Mouse (Mus musculus): ENCODE measurements around the gene Pidd1. TPM values are rescaled to one million over a fixed set of nuclear protein-coding genes. Genes with fewer than 3 reads are reported as not detected.

The Pidd1 gene
- polyA plus RNA-seq (2015; fragmentation: Nextera tagmentation; extraction: Ambion mirVana): 10.9 and 13.4 TPM in 2 replicates

DNA sequence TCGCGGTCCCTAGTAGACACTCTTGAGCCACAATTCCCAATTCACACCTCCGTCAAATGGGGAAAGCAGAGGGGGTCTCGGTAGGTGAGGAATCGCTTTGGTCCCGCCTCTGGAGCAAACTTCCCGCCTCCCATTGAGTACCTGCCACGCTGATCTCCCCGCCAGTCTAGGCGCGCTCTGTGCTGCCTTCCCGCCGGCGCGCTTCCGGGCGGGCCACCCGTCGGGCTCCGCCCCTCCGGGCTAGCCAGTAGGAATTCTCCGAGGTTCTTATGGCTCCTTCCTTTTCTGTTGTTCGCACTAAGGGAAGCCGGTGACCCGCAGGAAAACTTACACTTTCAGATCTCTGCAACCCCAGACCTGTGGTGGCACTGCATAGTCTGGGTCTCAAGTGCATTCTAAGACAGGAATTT, at the start of gene Pidd1:
Gene Pidd1 (minus strand): TSS at position 198 of the 410 bp plus-strand sequence.
- Histone ChIP-seq H3K9ac (peak within 1 kb of the TSS; percentile 69), H3K4me1 (peaks cover 47% of the 10 kb centered on the region), H3K27ac (peak within 1 kb of the TSS; percentile 63), H3K4me2 (peak within 1 kb of the TSS; percentile 79), H3K4me3 (peak within 1 kb of the TSS; percentile 45), H3K9me3 (replicated peaks) (no peaks in the 10 kb centered on the region), H3K27me3 (no peaks in the 10 kb centered on the region), H3K36me3 (ENCODE audit: poor library complexity, severe bottlenecking) (peaks cover 33% of the 10 kb centered on the region)
- under 1% methylated on average over 25 of the region's 25 CpGs for WGBS
- peak; percentile 34; the same call in 1 of the 2 replicates for ATAC-seq

DNA sequence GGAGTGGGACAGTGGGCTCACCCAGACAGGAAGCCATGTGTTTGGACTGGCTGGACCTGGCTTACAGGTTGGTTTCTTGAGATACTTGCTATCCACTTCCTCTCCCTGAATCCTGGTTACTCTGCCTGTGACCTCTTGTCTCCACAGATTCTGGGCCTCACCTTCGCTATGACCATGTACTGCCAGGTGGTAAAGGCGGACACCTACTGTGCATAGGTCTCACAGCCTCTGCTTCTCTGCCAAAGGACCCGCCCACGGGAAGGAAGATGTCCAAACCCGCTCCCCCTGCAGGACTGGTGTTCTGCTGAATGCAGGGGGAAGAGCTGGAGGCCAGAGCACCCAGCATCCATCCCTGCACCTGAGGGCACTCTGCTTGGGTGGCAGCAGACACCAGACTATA, 48.9 kb upstream of the Pidd1 start:
- H3K9ac ChIP-seq: no peak overlapping the region
- no peak overlapping the region for H3K4me2 ChIP-seq
- H3K36me3 ChIP-seq (ENCODE audit: poor library complexity, severe bottlenecking): peaks cover 34% of the 10 kb centered on the region
- ATAC-seq: no peak
- H3K4me3 ChIP-seq: no peak overlapping the region
- no peak overlapping the region for H3K27ac ChIP-seq
- no peaks in the 10 kb centered on the region for H3K4me1 ChIP-seq
- H3K9me3 ChIP-seq (replicated peaks): no peaks in the 10 kb centered on the region
- H3K27me3 ChIP-seq: no peaks in the 10 kb centered on the region
- 84% methylated on average over 5 of the region's 5 CpGs for WGBS

DNA sequence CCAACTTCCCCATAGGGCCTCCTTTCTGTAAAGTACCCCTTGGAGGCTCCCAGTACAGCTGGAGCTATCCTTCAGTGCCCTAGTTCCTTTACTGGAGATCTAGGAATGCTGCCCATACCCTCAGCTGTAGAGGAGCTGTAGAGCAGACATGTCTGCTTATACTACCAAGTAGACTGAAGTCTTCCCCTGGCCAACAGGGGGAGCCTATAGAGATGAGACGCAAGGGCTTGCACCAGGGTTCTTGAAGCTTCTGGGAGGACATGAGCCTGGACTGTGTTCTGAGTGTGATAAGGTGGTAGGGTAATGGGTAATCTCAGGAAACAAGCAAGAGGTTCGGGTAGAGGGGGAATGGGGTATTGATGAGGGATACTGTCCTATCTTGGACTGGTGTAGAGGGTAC, 47.3 kb upstream of the Pidd1 start:
- H3K4me1 ChIP-seq: no peaks in the 10 kb centered on the region
- no peak overlapping the region for H3K27ac ChIP-seq
- H3K36me3 ChIP-seq (ENCODE audit: poor library complexity, severe bottlenecking): peaks cover 34% of the 10 kb centered on the region
- no peaks in the 10 kb centered on the region for H3K27me3 ChIP-seq
- WGBS: 83% methylated on average over 2 of the region's 2 CpGs
- H3K4me2 ChIP-seq: no peak overlapping the region
- H3K9ac ChIP-seq: no peak overlapping the region
- H3K4me3 ChIP-seq: no peak overlapping the region
- no peak for ATAC-seq
- no peaks in the 10 kb centered on the region for H3K9me3 ChIP-seq (replicated peaks)

- Histone ChIP-seq H3K36me3 (ENCODE audit: poor library complexity, severe bottlenecking) (0 out of 2 replicates have a peak, but pooled peaks cover 8% of the 10 kb centered on the region), H3K4me1 (peaks cover 12% of the 10 kb centered on the region), H3K9me3 (replicated peaks) (no peaks in the 10 kb centered on the region), H3K27ac (no peak overlapping the region), H3K4me2 (no peak overlapping the region), H3K27me3 (peaks cover 14% of the 10 kb centered on the region), H3K4me3 (no peak overlapping the region), H3K9ac (no peak overlapping the region)
- ATAC-seq: no peak
- 90% methylated on average over 7 of the region's 7 CpGs for WGBS
These were observed 43.3 kb upstream of the Pidd1 start for GRCm38 (mm10) chr7:141487141-141487540.

DNA sequence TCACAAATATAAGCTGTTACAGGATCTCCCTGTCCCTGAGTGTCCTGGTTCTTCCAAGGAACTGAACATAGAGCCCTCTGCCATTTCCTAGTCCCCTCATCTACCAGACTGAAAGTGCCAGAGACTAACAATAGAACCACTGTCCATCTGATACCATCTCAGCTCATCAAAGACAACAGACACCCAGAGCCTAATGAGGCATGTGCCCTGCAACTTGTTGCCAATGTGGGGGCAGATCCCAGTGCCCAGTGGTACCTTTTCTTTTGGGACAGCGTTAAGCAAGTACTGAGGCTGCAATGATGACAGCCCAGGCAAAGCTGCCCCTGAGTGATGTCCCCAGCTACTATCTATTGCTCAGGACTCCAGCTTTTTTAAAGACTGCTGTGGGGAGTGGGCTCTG, 42.4 kb upstream of the Pidd1 start:
- H3K9ac ChIP-seq: no peak overlapping the region
- H3K27me3 ChIP-seq: peaks cover 18% of the 10 kb centered on the region
- peaks cover 19% of the 10 kb centered on the region for H3K4me1 ChIP-seq
- H3K4me3 ChIP-seq: no peak overlapping the region
- H3K9me3 ChIP-seq (replicated peaks): no peaks in the 10 kb centered on the region
- ATAC-seq: no peak
- WGBS: 84% methylated on average over 1 of the region's 1 CpGs
- no peaks in the 10 kb centered on the region for H3K36me3 ChIP-seq (ENCODE audit: poor library complexity, severe bottlenecking)
- no peak overlapping the region for H3K4me2 ChIP-seq
- H3K27ac ChIP-seq: no peak overlapping the region

GRCm38 (mm10) chr7:141485606-141486005, 41.8 kb upstream of the Pidd1 start:
- no peaks in the 10 kb centered on the region for H3K36me3 ChIP-seq (ENCODE audit: poor library complexity, severe bottlenecking)
- H3K27me3 ChIP-seq: peaks cover 18% of the 10 kb centered on the region
- no peak overlapping the region for H3K27ac ChIP-seq
- WGBS: 89% methylated on average over 2 of the region's 2 CpGs
- H3K9ac ChIP-seq: 0 out of 2 replicates have a peak overlapping the region, but pooled peaks have one; percentile 2
- no peak for ATAC-seq
- H3K9me3 ChIP-seq (replicated peaks): no peaks in the 10 kb centered on the region
- peaks cover 25% of the 10 kb centered on the region for H3K4me1 ChIP-seq
- H3K4me3 ChIP-seq: no peak overlapping the region
- H3K4me2 ChIP-seq: no peak overlapping the region

DNA sequence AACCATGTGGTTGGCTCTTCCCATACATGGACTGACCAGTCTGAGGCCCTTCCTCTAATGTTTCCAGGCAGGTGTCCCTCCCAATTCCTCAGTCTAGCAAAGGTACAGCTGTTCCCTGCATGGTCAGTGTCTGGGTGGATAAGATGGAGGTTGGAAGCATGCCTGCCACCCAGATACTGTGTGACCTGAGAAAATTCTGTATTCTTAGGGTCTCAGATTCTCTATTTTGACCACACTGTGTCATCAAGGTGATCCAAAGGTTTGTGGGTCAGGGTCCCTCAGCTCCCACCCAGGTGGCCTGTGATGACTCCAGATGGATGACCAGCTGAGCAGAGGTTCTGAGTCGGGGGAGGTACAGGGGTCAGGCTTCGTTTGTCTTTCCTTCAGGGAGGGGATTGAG, 41.4 kb upstream of the Pidd1 start:
- peaks cover 25% of the 10 kb centered on the region for H3K4me1 ChIP-seq
- no peak overlapping the region for H3K4me2 ChIP-seq
- peaks cover 18% of the 10 kb centered on the region for H3K27me3 ChIP-seq
- no peak for ATAC-seq
- H3K27ac ChIP-seq: no peak overlapping the region
- H3K36me3 ChIP-seq (ENCODE audit: poor library complexity, severe bottlenecking): no peaks in the 10 kb centered on the region
- WGBS: 80% methylated on average over 2 of the region's 2 CpGs
- no peak overlapping the region for H3K4me3 ChIP-seq
- 0 out of 2 replicates have a peak overlapping the region, but pooled peaks have one; percentile 2 for H3K9ac ChIP-seq
- no peaks in the 10 kb centered on the region for H3K9me3 ChIP-seq (replicated peaks)

- no peak overlapping the region for H3K4me3 ChIP-seq
- no peak overlapping the region for H3K4me2 ChIP-seq
- no peaks in the 10 kb centered on the region for H3K36me3 ChIP-seq (ENCODE audit: poor library complexity, severe bottlenecking)
- H3K4me1 ChIP-seq: peaks cover 25% of the 10 kb centered on the region
- 86% methylated on average over 4 of the region's 5 CpGs for WGBS
- no peak overlapping the region for H3K9ac ChIP-seq
- no peaks in the 10 kb centered on the region for H3K9me3 ChIP-seq (replicated peaks)
- no peak overlapping the region for H3K27ac ChIP-seq
- no peak for ATAC-seq
- peaks cover 18% of the 10 kb centered on the region for H3K27me3 ChIP-seq
These were observed 40.6 kb upstream of the Pidd1 start for GRCm38 (mm10) chr7:141484186-141485120.

DNA sequence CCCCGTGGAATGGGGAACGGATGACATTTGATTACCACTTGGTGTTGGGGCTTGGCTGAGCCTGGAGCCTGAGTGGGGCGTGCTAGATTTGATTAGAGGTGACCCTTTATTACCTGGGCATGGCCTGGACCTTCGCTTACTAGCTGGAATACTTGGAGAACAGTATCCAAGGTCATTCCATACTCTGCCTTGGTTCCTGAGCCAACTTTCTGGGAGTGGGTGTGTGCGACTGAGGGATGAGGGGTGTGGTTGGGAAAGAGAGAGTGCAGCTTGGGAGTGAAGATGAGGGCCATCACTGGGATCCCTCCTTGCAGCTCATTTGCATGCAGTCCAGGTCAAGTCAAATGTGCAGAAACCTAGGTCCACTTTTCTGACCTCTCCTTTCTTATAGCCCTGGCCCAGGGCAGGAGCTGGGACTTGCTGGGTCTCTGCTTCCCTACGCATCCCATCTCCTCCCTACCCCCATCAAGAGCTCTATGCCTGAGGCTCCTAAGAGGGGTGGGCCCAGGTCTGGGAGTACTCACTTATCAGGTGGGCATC, 39.4 kb upstream of the Pidd1 start:
- Histone ChIP-seq H3K4me1 (peaks cover 25% of the 10 kb centered on the region), H3K27me3 (peaks cover 22% of the 10 kb centered on the region), H3K9ac (no peak overlapping the region), H3K36me3 (ENCODE audit: poor library complexity, severe bottlenecking) (no peaks in the 10 kb centered on the region), H3K27ac (no peak overlapping the region), H3K9me3 (replicated peaks) (no peaks in the 10 kb centered on the region), H3K4me2 (peak overlapping the region; percentile 95), H3K4me3 (0 out of 2 replicates have a peak overlapping the region, but pooled peaks have one; percentile 60)
- ATAC-seq: no peak
- WGBS: 74% methylated on average over 6 of the region's 6 CpGs

- H3K4me2 ChIP-seq: peak overlapping the region; percentile 95
- H3K9ac ChIP-seq: peak overlapping the region; percentile 79
- 8% methylated on average over 11 of the region's 11 CpGs for WGBS
- no peaks in the 10 kb centered on the region for H3K36me3 ChIP-seq (ENCODE audit: poor library complexity, severe bottlenecking)
- H3K4me1 ChIP-seq: peaks cover 25% of the 10 kb centered on the region
- 0 out of 2 replicates have a peak, but pooled peaks have one; percentile 1 for ATAC-seq
- H3K27me3 ChIP-seq: peaks cover 24% of the 10 kb centered on the region
- H3K9me3 ChIP-seq (replicated peaks): no peaks in the 10 kb centered on the region
- no peak overlapping the region for H3K27ac ChIP-seq
- H3K4me3 ChIP-seq: peak overlapping the region; percentile 60
These were observed 38.8 kb upstream of the Pidd1 start for GRCm38 (mm10) chr7:141482531-141483024.

DNA sequence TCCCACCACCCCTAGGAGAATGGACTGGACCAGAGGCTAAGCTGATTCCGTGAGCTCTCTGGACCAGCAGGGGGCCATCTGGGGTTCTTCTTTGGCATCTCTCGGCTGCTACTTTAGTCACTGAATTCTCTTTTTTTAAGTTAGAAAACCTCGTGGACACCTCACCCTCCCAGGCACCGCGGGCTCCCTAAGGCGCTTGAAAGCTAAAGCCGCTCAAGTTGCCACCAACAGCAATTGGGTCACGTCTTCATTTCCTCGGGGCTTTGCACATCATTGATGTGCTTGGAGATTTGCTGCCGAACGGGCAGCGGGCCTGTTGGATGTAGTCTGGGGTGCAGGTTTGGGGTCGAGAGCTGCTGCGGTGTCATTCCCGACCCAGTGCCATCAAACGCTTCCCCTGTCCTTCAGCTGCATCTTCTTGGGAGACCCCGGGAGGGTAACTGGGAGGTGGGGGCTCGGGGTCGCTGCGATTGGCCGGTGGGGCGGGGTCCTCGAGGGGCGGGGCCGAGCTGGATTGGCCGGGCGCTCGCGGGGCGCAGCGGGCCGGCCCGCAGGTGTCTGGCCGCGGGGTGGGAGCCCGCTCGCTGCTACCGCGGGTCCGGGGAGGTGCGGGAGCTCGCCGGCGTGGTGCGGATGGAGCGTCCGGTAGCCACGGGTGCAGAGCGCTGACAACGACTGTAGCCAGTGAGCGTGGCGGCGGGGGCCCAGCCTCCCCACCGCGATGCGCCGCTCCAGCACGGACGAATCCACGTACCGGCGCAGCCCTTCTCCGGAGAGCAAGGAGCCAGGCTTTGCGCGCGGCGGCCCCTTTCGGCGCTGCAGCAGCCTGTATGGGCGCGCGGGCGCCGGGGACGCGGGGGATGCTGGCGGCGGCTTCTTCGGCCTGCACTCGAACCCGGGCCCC, 37.9 kb upstream of the Pidd1 start:
- peak overlapping the region; percentile 95 for H3K4me2 ChIP-seq
- no peaks in the 10 kb centered on the region for H3K36me3 ChIP-seq (ENCODE audit: poor library complexity, severe bottlenecking)
- peak overlapping the region; percentile 79 for H3K9ac ChIP-seq
- H3K4me1 ChIP-seq: peaks cover 29% of the 10 kb centered on the region
- ATAC-seq: peak; percentile 66
- H3K27me3 ChIP-seq: peaks cover 31% of the 10 kb centered on the region
- under 1% methylated on average over 73 of the region's 81 CpGs for WGBS
- H3K9me3 ChIP-seq (replicated peaks): no peaks in the 10 kb centered on the region
- peak overlapping the region; percentile 60 for H3K4me3 ChIP-seq
- no peak overlapping the region for H3K27ac ChIP-seq

Measured in forebrain, embryonic 13.5 days (tissue).